Mouse (Mus musculus) midbrain, postnatal 0 days (tissue): ENCODE measurements around the gene Slc30a3. TPM values are rescaled to one million over a fixed set of nuclear protein-coding genes. Genes with fewer than 3 reads are reported as not detected.

Source experiments
- ATAC-seq: fragments of 200-750 bp; cut with Nextera tagmentation; 2 replicates; pipeline ENCODE4 v1.8.0; 2017; ENCODE audit warnings: moderate number of reproducible peaks, mild to moderate bottlenecking, moderate TSS enrichment, moderate library complexity; ENCODE audit not compliant: low FRiP score
- DNase-seq: peaks from one replicate; pipeline ENCODE4 v3.0.0-alpha.2; 2015; ENCODE audit warnings: low spot score
- H3K27ac ChIP-seq: fragments of 300-500 bp; sonication (generic); 2 replicates; pipeline ENCODE4 v1.5.1; 2014; ENCODE audit warnings: low read depth, mild to moderate bottlenecking, low read length, mixed read lengths
- H3K27me3 ChIP-seq: fragments of 300-500 bp; sonication (generic); 2 replicates; pipeline ENCODE4 v1.6.1; 2014; ENCODE audit warnings: low read length, control low read depth, mixed read lengths; ENCODE audit not compliant: insufficient read depth
- H3K36me3 ChIP-seq: fragments of 300-500 bp; sonication (generic); 2 replicates; pipeline ENCODE4 v1.6.1; 2014; ENCODE audit warnings: low read length, control low read depth, mixed read lengths; ENCODE audit not compliant: insufficient read depth
- H3K4me1 ChIP-seq: fragments of 300-500 bp; sonication (generic); 2 replicates; pipeline ENCODE4 v1.6.1; 2014; ENCODE audit warnings: mild to moderate bottlenecking, control low read depth, antibody characterized with exemption, low read length, mixed read lengths; ENCODE audit not compliant: insufficient read depth
- H3K4me2 ChIP-seq: fragments of 300-500 bp; sonication (generic); 2 replicates; pipeline ENCODE4 v1.6.1; 2014; ENCODE audit warnings: low read depth, mild to moderate bottlenecking, low read length, mixed read lengths; ENCODE audit not compliant: poor library complexity, severe bottlenecking
- H3K4me3 ChIP-seq: fragments of 300-500 bp; sonication (generic); 2 replicates; pipeline ENCODE4 v1.5.1; 2014; ENCODE audit warnings: low read depth, mild to moderate bottlenecking, low read length, moderate library complexity
- H3K9ac ChIP-seq: fragments of 300-500 bp; sonication (generic); replicated peaks from 2 replicates; pipeline ENCODE4 v1.6.1; 2014; ENCODE audit warnings: mild to moderate bottlenecking, low read length, moderate library complexity, mixed read lengths; ENCODE audit not compliant: poor library complexity, severe bottlenecking
- H3K9me3 ChIP-seq: fragments of 300-500 bp; sonication (generic); 2 replicates; pipeline ENCODE4 v1.6.1; 2016; ENCODE audit warnings: low read length, control low read depth
- CTCF ChIP-seq: IDR thresholded peaks from 2 replicates; pipeline ENCODE4 v1.5.1; 2016; ENCODE audit warnings: antibody characterized with exemption, mild to moderate bottlenecking
- WGBS: fragments of 180-500 bp; shearing (Covaris S2); extraction: QIAGEN DNeasy Blood & Tissue Kit; methylation state at CpG from one replicate; pipeline ENCODE4 v1.1.7; 2014; 5-methylcytosine and 5-hydroxymethylcytosine counted together
- polyA plus RNA-seq: library from polyadenylated mRNA; unstranded; fragments of >200 nt; fragmentation: Nextera tagmentation; extraction: Ambion mirVana; gene quantifications from 2 replicates; pipeline ENCODE4 v1.2.1, GENCODE M21; 2015
- total RNA-seq: library from RNA; depleted of rRNA; stranded (reverse); fragments of >200 nt; gene quantifications from 2 replicates; pipeline ENCODE4 v1.2.3, GENCODE M21; 2014

Slc30a3 gene
- total and polyA plus RNA-seq, 2 experiments from 2014 or later: 14.0 to 24.1 TPM

DNA sequence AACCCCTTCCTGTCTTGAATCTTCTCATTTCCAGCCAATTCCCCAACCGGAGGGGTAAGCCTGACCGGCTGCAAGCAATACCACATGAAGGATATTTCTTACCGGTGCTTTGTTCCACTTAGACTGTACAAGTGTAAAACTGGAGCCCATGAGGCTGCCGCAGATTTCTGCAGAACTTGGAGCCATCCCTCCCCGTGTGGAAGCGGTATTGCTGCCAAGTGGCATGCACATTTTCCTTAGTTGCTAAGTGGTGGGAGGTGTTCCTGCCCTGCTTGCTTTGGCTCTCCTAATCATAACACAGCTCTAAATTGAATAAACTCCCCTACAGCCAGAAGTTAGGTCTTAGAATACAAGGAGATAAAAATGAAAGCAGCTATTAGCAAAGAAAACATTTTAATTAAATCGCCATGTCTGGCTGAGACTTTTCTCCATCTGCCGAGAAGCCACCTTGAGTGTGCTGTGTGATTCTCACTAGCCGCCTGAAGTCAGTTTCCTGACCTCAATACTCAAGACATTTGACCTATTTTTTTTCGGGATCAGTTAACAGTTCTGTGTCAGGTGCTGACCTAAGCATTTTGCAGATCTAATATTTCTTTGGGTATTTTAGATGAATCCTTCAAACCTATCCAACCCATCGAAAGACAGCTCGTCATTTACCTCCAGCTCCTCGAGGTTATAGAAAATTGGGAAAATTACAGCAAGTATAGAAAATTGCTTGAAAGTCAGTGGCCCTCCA, 27.8 kb downstream of the Slc30a3 start:
- no peak overlapping the region for H3K9ac ChIP-seq
- H3K9me3 ChIP-seq: no peaks in the 10 kb centered on the region
- no peak for DNase-seq
- no peak overlapping the region for H3K4me2 ChIP-seq
- H3K4me3 ChIP-seq: no peak overlapping the region
- 78% methylated on average over 13 of the region's 13 CpGs for WGBS
- H3K4me1 ChIP-seq: no peaks in the 10 kb centered on the region
- H3K27me3 ChIP-seq: no peaks in the 10 kb centered on the region
- peaks cover 35% of the 10 kb centered on the region for H3K36me3 ChIP-seq
- TF ChIP-seq CTCF: no peak
- H3K27ac ChIP-seq: no peak overlapping the region
- no peak for ATAC-seq

DNA sequence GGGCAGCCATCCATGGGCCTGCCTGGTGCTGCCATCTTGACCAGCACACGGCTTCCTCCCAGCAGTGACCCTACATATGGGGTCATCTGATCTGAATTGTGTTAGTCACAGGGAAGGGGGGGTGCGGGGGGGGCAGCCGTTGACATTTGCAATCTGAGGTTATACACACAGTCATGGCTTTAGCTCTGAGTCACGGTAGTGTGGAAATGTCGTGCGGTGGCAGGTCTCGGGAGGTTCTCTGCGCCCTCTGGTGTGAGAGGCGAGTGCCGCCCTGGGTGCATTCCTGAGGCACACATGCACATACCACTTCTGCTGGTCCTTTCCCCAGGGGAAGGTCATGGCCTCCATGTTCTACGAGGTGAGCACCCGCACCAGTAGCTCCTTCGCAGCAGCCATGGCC, 31.7 kb downstream of the Slc30a3 start:
- no peak for TF ChIP-seq CTCF
- Histone ChIP-seq H3K4me1 (no peaks in the 10 kb centered on the region), H3K27ac (no peak overlapping the region), H3K9ac (no peak overlapping the region), H3K9me3 (no peaks in the 10 kb centered on the region), H3K4me3 (no peak overlapping the region), H3K36me3 (peaks cover 70% of the 10 kb centered on the region), H3K4me2 (no peak overlapping the region), H3K27me3 (no peaks in the 10 kb centered on the region)
- ATAC-seq: no peak
- WGBS: 90% methylated on average over 13 of the region's 13 CpGs
- DNase-seq: no peak

DNA sequence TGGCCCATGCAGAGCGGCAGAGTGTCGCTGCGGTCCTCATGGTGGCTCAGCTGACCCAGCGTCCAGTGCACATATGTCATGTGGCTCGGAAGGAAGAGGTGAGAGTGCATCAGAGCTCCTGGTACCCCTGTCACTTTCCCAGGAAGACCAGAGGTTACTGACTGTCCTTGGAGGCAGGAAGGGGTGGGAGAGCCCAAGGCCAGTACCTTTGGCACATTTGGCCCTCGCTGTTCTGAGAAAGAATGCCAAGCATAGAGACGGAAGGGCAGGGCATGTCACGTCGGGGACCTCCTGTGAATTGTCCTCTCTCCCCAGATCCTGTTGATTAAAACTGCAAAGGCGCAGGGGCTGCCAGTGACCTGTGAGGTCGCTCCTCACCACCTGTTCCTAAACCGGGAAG, 34.9 kb downstream of the Slc30a3 start:
- no peak for DNase-seq
- WGBS: 95% methylated on average over 12 of the region's 12 CpGs
- no peak for TF ChIP-seq CTCF
- Histone ChIP-seq H3K4me1 (no peaks in the 10 kb centered on the region), H3K27me3 (no peaks in the 10 kb centered on the region), H3K36me3 (peaks cover 90% of the 10 kb centered on the region), H3K9me3 (no peaks in the 10 kb centered on the region), H3K4me3 (no peak overlapping the region), H3K4me2 (no peak overlapping the region), H3K27ac (no peak overlapping the region), H3K9ac (no peak overlapping the region)
- no peak for ATAC-seq

DNA sequence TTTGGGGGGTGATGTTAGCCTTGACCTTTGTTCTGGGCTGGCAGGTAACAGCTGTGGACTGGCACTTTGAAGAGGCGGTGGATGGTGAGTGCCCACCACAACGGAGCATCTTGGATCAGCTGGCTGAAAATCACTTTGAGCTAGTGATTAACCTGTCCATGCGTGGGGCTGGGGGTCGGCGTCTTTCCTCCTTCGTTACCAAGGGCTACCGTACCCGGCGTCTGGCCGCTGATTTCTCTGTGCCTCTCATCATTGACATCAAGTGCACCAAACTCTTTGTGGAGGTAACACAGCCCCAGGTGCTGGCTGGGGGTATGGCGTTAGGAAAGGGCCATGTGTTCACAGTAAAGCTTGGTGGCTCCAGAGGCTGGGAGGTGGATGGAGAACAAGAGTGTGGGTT, 36.2 kb downstream of the Slc30a3 start:
- H3K27ac ChIP-seq: no peak overlapping the region
- H3K9ac ChIP-seq: no peak overlapping the region
- no peak for ATAC-seq
- no peak for TF ChIP-seq CTCF
- DNase-seq: no peak
- H3K9me3 ChIP-seq: no peaks in the 10 kb centered on the region
- H3K4me2 ChIP-seq: no peak overlapping the region
- H3K36me3 ChIP-seq: peaks cover 90% of the 10 kb centered on the region
- no peaks in the 10 kb centered on the region for H3K27me3 ChIP-seq
- 94% methylated on average over 11 of the region's 11 CpGs for WGBS
- no peak overlapping the region for H3K4me3 ChIP-seq
- H3K4me1 ChIP-seq: no peaks in the 10 kb centered on the region

DNA sequence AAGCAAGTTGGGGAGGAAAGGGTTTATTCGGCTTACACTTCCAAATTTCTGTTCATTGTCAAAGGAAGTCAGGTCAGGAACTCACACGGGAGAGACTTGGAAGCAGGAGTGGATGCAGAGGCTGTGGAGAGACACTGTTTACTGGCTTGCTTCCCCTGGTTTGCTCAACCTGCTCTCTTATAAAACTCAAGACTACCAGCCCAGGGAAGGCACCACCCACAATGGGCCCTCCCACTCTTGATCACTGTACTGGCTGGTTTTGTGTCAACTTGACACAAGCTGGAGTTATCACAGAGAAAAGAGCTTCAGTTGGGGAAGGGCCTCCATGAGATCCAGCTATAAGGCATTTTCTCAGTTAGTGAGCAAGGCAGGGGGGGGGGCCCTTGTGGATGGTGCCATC, 37.0 kb downstream of the Slc30a3 start:
- Histone ChIP-seq H3K9ac (no peak overlapping the region), H3K27ac (no peak overlapping the region), H3K4me2 (no peak overlapping the region), H3K4me1 (no peaks in the 10 kb centered on the region), H3K27me3 (no peaks in the 10 kb centered on the region), H3K4me3 (no peak overlapping the region), H3K36me3 (peaks cover 87% of the 10 kb centered on the region), H3K9me3 (no peaks in the 10 kb centered on the region)
- no peak for ATAC-seq
- WGBS: 98% methylated on average over 2 of the region's 2 CpGs
- no peak for DNase-seq
- no peak for TF ChIP-seq CTCF

DNA sequence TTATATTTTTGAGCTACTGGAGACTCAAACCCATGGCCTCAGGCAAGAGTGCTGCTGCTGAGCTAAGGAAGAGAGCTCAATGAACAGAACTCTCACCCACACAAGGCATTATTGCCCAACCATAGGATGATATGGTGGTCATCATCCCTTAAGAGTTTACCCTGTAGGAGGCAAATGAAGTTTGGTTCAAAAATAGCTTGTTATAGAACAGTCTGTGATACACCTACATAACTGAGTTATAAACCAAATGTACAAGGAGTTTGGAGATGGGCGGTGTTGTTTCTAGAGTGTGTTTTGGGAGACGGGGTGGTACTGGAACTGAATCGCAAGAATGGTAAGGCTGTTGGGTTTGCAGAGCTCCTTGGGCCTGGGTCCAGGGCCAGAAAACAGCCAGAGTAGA, 38.2 kb downstream of the Slc30a3 start:
- H3K36me3 ChIP-seq: peaks cover 79% of the 10 kb centered on the region
- H3K9me3 ChIP-seq: no peaks in the 10 kb centered on the region
- ATAC-seq (no peak), DNase-seq (no peak)
- TF ChIP-seq CTCF: no peak
- H3K27ac ChIP-seq: no peak overlapping the region
- H3K27me3 ChIP-seq: no peaks in the 10 kb centered on the region
- H3K4me2 ChIP-seq: no peak overlapping the region
- no peak overlapping the region for H3K9ac ChIP-seq
- H3K4me3 ChIP-seq: no peak overlapping the region
- 99% methylated on average over 3 of the region's 3 CpGs for WGBS
- H3K4me1 ChIP-seq: no peaks in the 10 kb centered on the region
